Mouse (Mus musculus) small intestine, adult 2 months (tissue): ENCODE measurements around the gene Rnf149.

Experiments
- CTCF ChIP-seq: fragments of 200-500 bp; IDR thresholded peaks from 2 replicates; pipeline ENCODE4 v1.5.1; 2012; ENCODE audit warnings: low read depth, mild to moderate bottlenecking, control low read depth, inconsistent platforms, low read length, moderate library complexity, mixed read lengths; ENCODE audit not compliant: insufficient replicate concordance, insufficient read length; ENCODE audit errors: extremely low read depth
- POLR2A ChIP-seq: fragments of 200-500 bp; IDR thresholded peaks from 2 replicates; pipeline ENCODE4 v1.6.1; 2012; ENCODE audit warnings: low read depth, mild to moderate bottlenecking, control low read depth, inconsistent platforms, low read length, moderate library complexity

DNA sequence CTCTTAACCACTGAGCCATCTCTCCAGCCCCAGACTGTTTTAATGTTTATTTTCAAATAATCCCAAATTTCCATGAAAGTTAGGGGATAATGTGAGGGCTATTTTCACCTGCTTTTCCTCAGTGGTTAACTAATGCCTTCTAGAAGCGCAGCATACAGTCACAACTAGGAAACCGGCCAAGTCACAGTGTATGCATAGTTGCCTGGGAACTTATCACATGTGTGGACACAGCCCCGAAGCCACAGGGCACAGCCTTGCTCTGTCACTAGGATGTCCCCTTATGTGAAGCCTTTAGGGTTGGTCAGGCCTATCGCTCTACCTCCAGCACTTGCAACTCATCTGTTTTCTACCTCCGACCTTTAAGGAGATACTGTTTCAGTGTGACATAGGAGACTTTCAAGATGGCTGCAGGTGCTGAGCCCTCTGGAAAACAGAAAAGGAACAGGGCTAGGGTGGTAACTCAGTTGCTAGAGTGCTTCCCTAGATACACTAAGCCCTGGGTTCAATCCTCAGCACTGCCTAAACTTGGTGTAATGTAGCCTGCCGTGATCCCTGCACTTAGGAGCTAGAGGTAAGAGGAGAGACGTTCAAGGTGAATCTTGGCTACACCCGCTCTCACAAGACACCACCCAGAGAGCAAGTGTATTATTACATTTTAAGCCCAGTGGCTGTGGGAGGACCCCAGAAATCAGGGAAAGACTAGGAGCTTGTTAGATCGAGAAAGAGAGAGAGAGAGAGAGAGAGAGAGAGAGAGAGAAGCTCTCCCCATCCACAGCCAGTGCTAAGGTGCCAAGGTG is 50.6 kb downstream of the Rnf149 start:
- TF ChIP-seq CTCF (no peak), POLR2A (no peak)
